Mouse (Mus musculus) urinary bladder, postnatal 36 days (tissue): ENCODE measurements around the gene Frmd4b.

Experiments used
- DNase-seq, 2 experiments: peaks; one replicate each; pipeline ENCODE4 v3.0.0; 2022; ENCODE audit warnings: low spot score in 2 of 2, mixed read lengths in 1 of 2

The Frmd4b gene

DNA sequence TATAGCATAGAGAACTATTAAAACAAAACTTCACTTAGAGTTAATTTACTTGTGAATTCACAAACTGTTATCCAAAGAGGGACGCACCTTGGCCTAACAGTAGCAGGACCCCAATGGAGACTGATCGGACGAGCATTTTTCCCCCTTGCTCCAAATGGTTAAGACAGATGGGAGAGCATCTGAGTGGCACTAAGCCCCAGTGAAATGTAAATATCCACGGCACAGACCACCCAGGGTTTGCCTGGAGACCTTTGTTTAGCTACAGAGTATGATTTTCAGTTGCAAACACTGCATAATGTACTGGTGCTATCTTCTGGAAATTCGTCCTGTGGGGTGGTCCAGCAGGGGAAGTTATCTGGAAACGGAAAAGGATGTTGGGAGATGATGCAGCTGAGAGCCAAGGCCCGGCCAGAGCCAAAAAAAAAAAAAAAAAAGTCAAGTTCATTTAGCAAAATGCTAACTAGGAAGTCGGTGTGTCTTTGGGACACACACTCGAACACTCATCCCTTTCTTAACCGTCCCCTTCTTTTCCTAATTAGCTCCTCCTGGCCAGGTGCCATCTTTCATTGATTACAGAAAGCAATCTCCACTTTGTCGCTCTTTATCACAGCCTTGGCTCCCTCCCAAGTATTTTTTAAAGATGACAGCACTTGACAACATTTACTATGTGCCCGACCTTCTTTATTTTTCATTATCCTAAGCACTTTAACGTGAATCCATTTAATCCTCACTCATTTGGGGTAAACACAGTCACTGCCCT is 95.9 kb downstream of the Frmd4b start:
- no peak for DNase-seq

DNA sequence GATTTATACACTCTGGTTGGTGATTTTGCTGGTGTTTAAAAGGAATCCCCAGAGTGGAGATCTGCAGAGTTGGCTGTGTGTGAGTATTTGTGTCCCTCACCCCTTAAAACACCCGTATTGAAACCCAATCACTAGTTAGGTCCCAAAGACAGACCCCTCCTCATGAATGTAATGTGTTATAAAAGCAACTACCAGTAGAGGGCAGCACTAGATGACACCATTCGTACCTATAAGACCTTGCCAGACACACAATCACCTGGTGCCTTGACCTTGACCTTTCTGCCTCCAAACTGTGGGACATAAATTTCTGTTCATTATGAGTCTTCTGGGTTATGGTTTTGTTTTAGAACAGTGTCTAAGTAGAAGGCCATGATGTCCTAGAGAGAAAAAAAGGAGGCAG is 96.8 kb downstream of the Frmd4b start:
- no peak for DNase-seq

DNA sequence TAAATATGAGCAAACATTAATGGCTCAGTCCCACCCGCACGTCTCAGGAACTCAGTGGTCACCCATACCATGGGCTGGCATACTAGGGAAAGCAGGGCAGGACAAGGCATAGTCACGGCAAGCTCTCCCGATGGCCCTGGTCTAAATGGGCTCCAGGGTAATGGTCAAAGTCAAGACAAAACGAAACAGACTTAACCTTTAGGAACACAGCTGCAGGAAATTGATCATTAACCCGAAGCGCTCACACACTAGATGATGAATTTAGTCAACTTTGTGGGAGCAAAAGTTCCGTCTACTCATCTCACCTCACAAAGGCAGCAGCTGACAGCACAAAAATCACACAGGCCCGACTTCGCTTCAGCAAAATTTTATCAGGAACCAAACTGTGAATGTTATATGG is 97.8 kb downstream of the Frmd4b start:
- no peak for DNase-seq

DNA sequence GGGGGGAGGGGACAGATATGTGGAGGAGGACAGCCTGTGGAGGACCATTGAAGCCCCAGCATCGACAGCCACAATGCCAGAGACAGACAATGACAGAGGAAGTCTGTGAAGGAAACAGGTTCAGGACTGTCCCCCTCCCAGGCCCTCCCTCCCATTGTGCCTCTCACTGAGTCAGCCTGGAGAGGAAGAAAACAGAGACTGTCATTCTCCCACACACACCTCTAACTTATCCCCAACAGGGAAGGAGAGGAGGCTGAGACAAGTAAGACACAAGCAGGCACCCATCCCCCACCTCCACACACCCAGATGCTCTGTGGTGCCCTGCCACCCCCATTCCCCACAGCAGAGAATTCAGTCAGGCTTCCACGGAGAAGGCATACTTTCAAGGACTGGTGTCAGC is 98.9 kb downstream of the Frmd4b start:
- no peak for DNase-seq

DNA sequence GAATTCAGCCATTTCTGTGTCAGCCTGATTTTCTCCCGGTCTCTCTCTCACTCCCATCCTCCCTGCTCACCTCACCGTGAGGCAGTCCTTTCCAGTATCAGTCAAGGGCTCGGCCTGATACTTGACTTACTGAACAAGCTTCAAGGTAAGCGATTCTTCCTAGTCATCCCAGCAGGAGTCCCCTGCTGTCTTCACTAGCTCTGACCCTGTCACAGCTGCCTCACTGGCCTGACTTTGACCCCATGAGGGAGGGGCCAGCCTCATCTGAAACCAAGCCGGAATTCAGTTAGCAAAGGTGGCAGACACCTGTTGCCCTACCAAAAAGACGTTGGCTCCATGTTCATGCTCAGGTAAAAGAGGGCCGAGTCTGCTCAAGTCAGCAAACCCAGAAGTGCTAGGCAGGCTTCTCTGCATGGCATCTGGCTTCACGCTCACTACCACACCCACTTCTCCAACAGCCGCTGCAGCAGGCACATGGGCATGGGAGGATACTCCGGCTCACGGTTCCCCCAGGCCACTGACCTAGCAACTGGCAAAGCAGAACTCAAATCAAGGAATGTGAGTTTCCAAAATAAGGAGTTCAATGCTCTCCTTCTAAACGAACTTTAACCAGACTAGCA is 99.6 kb downstream of the Frmd4b start:
- no peak for DNase-seq

DNA sequence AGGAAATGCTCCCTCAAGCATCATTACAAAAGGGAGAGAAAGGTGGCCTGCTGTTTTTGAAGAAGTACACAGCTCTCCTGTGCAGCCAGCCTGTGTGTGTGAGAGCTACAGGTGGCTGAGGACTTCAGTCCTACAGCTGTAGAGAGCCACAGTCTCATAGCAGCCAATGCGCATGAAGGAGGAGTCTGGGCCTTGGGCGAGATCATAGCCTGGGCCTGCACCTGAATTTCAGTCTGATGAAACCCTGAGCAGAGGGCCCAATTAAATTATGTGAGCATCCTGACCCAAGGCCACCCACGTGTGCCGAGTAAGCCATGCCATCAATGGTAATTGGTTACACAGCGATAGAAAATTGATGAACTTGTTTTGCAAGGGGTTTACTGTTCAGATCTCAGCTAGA is 100.4 kb downstream of the Frmd4b start:
- DNase-seq: no peak

DNA sequence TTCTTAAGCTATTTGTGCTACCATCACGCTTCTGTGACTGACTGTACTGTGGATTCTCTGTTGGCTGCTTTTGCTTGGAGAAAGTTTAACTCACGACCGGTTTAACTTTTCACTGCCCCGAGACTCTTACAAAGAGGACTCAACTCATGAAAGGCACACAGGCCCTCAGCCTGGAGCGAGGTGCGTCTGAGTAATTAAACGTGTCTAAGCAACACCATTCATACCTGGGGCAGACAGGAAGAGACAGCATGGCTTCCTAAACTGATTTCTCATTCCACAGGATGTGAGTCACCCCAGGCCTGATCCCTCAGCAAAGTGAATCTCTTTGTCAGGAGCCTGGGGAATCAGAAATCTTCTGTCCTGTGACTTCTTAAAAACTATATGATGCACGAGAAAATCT is 106.6 kb downstream of the Frmd4b start:
- DNase-seq: no peak

DNA sequence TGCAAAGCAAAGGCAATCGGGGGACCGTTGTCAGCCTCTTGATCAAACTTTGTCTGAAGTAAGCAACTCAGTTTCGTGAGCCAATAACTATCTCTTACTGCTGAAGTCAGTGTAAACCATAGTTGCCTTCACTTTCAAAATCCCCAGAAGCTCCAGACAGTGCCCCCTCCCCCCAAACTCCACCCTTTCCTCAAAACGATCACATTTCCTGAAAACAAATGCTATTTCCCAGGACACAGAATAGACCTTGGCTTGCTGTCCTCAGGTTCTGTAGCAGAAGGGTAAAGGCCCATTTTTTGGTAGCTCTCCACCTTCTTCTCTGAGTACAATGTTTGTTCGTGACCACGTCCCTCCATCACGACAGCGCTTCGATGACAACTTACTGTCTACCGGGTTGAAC is 107.9 kb downstream of the Frmd4b start:
- no peak for DNase-seq

DNA sequence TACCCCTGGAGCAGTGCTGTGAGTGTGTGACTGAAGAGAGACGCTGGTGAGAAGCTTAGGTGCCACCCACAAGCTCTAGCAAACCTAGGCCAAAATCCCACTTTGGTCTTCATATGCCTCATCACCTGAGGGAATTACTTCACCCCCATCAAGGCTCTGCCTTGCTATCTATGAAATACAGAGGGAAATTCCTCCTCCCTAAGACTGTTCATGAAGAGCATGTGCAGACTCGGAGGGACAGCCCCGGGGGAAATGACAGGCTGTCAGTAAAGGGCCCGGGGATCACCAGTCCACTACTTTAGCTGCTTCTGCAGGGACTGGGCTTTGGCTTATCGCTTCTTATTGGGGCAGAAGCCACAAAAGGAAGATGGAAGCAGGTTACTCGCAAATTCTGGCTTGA is 108.9 kb downstream of the Frmd4b start:
- no peak for DNase-seq

DNA sequence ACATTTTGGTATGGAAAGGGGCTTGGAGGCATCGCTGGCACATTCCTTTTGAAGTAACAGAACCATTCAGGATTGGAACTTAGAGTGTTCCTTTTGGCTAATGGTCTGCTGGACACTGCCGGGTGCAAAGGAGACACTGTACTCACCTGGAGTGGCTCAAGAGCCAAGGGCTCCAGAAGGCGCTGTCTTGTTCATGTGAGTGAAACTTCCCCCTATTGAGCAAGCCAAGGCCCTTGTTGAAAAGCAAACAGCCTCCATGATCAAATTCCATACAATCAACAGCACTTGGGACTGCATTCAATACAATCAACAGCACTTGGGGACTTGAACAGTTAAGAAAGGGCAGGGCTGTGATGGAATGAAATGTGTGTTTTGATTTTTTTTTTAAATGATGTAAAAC is 109.4 kb downstream of the Frmd4b start:
- DNase-seq: no peak

DNA sequence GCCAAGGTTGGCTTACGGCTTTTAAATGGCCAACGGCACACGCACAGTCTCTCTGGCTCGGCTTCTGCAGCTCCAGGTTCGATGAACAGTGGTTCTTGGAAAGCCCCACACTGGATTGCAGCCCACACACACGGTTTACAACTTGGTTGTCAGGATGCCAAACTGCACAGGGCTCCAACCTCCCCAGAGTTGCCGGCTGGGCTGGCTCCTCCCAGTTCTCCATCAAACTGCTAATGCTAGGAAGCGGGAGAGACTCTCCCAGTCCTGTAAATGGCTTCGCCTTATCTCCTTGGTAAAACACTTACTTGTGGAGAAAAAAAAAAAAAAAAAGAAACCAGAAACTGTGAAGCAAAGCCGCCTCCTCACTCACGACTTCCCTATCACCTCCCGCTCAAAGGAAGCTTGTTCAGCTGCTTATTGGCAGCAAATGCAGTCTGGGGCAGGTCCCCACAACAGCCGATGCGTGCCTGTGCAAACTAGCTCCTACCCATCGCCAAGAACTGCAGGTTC is 111.1 kb downstream of the Frmd4b start:
- DNase-seq: peak; percentile 26 to 84

DNA sequence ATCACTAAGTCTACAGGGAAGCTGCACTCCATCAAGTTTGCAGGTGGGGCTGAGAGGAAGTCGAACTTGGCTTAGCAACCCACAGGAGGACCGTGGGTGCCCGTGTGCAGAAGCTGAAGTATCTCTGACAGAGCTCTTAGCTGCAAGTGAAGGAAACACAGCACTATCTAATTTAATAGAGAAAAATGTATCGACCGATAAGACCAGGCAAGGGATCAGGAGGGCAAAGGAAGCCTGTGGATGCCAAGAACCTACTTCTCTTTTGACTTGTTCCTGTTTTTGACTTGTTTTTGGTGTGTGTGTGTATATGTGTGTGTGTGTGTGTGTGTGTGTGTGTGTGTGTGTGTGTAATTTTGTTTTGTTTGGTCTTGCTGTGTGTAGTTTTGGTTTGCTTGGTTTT is 112.7 kb downstream of the Frmd4b start:
- DNase-seq: no peak

DNA sequence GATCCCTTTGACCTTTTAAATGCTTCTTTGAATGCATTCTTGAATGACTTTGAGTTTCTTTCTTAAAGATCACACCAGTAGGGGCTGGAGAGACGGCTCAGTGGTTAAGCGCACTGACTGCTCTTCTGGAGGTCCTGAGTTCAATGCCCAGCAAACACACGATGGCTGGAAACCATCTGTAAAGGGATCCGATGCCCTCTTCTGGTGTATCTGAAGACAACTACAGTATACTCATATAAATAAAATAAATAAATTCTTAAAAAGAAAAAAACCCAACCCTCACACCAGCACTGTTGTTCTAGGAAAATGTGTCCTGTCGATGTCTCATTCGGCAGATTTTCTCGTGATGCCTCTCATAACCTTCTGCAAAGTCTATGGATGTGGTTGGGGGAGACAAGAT is 116.3 kb downstream of the Frmd4b start:
- no peak for DNase-seq

DNA sequence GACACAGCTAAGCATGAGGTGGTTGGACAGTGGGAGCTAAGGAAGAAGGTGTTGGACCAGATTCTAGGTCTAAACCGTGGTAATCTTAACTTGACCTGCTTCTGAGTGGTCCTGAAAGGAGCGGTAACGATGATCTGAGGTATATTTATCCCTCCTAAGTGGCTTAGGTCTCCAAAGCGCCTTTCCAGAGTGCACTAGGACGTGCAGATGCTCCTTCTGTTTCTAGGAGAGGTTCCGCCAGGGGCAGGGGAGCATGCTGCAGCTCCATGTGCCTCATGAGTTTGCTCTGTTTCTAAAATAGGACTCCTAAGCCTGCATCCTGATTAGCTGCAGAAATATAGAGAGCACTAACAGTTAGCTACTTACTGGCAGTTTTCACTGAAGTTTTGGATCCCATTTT is 117.1 kb downstream of the Frmd4b start:
- DNase-seq: no peak

DNA sequence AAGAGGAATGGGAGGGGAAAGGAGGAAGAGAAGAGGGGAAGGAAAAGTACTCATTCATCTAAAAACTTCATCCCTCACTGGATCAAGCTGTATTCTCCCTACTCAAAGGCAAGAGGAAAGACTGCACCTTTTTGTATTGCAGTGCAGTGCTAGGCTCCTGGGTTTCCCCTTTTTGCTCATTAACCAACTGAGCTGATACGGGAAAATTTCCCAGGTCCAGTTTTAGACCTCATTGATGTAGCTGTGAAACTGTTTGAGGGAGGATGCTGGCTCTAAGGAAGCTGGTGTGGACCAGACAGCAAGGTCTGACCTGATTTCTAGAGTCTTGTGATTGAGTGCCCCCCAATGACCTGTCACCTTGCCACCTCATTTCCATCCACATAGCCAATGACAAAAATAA is 121.3 kb downstream of the Frmd4b start:
- DNase-seq: no peak

DNA sequence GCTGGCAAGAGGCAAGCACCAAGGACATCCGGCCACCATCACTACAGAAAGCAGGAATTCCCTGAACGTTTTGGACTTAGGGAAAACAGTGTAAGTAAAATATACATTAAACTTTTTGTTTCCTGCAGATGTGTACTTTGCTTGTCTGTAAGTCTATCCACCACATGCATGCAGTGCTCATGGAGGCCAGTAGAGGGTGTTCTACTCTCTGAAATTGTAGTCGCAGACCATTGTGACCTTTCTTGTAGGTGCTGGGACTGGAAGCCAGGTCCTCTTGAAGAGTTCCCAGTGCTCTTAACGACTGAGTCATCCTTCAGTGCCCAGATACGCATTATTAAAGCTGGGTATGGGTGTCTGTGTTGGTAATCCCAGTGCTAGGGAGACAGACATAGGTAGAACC is 126.3 kb downstream of the Frmd4b start:
- DNase-seq: no peak

DNA sequence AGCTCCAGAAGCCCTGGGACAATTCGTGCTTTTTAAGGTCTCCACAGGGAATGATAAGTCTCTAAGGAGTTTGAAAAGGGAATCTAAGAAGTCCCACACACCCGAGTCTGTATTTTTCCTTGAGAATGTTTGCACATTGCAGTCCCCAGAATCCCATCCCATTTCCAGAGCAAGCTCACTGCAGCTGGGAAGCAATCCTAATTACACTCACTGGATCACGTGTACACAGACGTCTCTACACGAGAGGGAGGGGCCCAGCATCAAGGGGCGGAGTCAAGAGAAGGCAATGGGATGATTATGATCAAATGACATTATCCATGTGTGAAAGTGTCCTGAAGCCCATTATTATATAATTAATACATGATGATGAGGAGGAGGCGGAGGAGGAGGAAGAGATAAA is 128.5 kb downstream of the Frmd4b start:
- DNase-seq: no peak

DNA sequence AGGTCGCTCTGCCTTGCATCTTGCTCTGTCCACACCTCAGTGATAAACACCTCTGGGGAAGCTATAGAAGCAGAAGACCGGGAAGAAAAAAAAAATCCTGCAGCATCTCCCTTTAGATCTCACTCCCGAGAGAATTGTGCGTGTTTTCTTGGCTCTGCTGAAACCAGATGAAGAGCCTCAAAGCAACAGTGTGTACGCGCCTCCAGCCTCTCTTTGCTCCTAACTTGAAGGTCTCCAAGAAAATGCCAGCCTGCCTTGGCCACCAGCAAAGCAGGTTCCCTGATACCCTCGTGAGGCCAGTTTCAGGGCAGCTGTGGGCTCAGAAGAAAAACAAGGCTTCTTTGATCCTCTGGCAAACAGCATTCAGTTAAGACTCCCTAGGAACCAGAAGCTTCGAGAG is 129.1 kb downstream of the Frmd4b start:
- DNase-seq: no peak

DNA sequence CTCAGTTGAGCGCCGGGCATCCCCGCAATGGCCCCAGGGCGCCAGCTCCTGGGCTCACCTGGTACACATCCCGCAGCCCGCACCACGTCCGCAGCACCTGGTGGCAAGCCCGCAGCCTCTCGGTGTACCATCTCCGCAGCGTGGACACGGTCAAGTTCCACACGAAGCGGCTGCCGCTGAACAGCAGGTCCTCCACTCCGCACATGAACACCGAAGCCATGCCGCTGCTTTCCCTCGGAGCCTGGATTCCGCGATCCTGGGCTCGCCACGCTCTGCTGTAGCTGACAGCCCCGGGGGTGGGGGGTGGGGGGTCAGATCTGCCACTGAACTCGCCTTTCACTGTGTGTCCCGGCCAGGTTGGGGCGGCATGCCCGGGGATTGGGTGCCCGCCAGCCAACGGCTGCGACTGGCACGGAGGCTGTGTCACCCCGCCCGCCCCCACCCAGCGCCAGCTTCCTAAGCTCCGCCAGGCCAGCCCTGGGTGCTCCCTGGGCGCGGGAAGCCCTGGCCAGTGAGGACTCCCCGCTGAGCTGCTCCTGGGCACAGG is 129.7 kb downstream of the Frmd4b start:
- DNase-seq: peak; percentile 34 to 71

DNA sequence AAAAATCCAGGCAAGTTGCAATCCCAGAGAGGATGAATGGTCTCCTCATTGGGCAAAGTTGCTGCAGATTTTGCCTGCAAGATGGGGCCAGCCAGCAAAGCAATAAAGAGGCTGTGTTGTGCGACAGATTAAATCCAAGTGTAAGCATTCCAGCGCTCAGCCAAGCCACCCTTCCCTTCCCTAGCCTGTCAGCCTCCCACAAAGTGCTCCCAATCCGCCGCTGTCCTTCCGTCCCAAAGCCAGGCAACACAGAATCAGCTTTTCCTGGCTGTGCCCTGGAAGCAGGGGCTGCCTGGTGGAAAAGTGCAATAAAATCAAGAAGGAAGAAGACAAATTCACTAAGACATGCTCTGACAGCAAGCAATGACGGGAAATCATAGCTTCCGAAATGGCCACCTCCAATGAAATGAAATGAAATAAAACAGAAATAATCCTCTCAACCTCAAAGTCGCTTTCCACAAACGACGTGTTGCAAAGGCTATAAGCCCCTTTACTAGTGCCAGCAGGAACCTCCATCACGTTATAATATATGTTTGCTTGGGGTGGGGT is 130.5 kb downstream of the Frmd4b start:
- peak in 1 of 2 experiments; percentile 15 for DNase-seq

DNA sequence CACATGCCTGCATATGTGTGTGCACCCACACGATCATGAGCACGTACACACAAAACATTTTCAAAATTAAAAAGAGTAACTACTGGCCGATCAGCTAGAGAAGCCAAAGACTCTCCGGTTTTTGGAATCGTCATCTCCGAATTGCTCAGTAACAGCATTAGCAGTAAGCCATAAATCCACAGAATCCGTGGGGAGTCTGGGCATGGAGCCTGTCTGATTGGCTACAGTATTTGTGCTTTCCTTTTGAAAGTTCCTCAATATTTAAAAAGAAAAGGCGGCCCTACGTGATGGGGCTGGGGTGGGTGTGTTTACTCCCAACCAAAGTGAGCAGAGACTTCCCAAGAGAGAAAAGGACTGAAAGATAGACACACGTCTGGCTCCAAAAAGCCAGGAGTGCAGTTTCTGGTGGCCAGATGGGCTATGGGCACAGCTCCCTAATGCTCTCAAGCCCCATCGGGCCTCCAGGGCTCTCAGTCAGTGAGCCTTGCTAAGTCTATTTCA is 131.4 kb downstream of the Frmd4b start:
- peak in 1 of 2 experiments; percentile 22 for DNase-seq

DNA sequence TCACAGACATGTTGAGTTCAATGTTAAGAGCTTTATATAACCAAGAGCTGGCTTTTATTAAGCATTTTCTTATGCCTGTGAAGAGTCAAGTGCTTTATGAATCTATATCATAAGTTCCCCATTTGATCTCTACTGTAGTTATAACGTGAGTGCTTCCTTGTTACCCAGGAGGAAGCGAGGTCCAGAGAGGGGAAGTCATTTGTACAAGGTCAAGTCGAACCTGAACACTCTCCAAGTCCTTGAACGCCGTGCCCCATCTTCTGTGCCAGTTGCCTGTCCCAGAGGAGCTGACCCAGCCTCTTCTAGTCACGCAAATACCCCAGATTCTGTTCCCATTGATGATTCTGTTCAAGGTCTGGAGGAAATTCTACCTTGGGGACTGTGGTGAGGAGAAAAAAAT is 135.4 kb downstream of the Frmd4b start:
- DNase-seq: no peak
